Mouse (Mus musculus): Measurements from ENCODE around the gene Agbl4.

DNA sequence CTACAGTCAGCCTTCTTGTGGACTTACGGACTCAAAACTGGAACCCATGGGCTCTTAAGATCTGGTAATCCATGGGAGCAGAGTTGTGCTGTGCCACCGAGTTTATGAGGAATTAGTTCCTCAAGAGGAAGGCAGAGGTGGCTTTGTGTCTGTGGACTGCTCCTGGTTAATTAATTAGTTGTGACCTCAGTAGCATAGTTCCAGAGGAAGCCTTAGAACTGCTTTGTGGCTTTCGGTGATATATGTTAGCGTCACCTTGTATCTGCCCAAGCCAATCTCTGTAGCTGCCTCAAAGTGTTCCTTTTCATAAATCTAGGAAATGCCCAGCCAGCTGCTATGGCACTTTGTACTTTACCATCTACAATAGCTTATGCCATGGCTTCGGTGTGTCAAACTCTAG lies 1020.3 kb downstream of the Agbl4 start:
- TF ChIP-seq POLR2A (IDR thresholded peaks at IDR 0.05; ENCODE audit: insufficient read depth, low read depth, low read length), result no peak
- no peak for TF ChIP-seq CTCF (IDR thresholded peaks at IDR 0.05; ENCODE audit: insufficient read depth, low read depth, low read length)

Measured in olfactory bulb, adult 2 months (tissue).